Mouse (Mus musculus): ENCODE results near the gene Srl. TPM values are rescaled to one million over a fixed set of nuclear protein-coding genes. Genes with fewer than 3 reads are reported as not detected.

Srl gene
- polyA plus RNA-seq, 1 experiment from 2014 or later: 8.8 TPM

DNA sequence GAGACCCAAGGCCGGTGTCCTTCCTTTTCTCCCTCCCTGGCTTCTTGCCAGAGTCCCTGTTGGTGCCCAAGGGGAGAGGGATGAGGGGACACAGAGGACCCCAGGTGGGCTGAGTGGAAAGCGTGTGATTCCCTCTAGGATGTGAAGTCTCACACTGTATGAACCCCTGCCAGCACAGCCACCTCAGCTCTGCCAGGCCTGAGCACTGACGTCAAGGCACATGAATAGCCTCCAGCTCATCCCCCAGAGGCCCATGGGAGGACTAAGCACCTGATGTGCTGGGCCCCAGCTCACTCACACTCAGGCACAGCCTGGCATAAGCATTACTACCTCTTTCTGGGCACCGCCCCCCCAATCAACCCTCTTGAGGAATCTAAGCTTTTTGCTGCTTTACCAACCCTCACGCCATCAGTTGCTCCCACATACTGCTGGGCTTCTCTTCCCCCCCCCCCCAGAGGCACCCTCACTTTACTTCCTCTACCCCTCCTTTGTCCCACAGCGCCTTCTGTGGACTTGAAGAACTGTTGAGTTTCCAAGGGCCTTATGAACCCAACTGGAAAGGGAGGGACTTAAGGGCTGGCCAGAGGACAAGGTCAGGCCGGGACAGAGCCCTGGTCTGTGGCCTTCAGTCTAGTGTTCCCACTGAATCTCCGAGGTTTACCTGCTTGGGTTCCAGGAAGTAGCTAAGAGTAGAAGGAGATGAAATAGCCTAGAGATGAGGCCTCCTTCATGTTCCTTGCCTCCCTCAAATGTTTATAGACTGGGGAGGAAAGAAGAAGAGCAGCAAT, 40.8 kb downstream of the Srl start:
- Histone ChIP-seq H3K9me3 (ENCODE audit: control insufficient read depth, low read length) (no peaks in the 10 kb centered on the region), H3K27ac (ENCODE audit: low read depth, low read length) (no peak overlapping the region), H3K4me3 (ENCODE audit: low read depth, low read length) (no peak overlapping the region), H3K4me1 (replicated peaks; ENCODE audit: control insufficient read depth, insufficient read depth, low read length) (no peaks in the 10 kb centered on the region), H3K36me3 (ENCODE audit: control insufficient read depth, insufficient read depth, low read length) (no peaks in the 10 kb centered on the region), H3K27me3 (replicated peaks; ENCODE audit: control insufficient read depth, insufficient read depth, low read length) (no peaks in the 10 kb centered on the region), H3K4me2 (no peak overlapping the region), H3K9ac (ENCODE audit: low read depth, low read length) (no peak overlapping the region)
- DNase-seq (ENCODE audit: low spot score) (no peak), ATAC-seq (replicated peaks; ENCODE audit: low FRiP score) (no peak)
- WGBS: 82% methylated on average over 8 of the region's 8 CpGs

DNA sequence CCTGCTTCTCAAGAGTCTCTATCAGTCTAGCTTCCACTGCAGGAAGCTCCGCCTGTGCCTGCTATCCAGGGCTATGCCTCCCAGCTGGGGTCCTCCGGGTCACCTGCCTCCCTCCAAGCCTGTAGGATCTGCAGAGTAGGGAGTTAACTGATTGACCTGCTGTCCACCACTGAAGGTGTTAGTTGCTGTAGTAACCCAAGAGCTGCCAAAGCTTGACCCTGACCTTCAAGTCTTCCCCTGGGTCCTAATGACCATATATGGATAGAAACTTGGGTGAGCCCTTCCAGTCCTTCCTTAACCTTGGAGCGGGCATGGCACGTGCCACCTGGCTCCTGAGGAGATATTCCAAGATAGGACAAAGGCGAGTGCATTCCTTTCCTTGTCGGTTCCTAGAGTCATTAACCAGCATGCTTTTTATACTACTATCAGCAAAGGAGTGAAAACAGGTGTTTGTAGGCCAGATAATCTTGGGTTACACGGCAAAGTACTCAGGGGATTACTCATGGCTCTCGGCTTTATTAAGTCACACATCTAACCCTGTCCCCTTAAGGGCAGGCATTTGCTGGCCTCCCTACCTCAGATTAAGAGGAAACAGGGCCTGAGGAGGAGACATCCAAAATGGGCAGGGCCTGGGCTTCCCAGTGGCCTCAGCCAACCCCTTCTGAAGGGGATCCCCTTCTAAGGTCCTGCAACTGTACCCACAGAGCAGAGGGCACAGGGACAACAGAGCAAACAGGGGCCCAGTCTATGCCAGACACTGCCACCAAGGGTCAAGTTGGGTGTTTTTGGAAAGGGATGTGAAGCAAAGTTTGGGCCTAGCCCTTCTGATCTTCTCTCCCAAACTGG, 43.6 kb downstream of the Srl start:
- WGBS: 60% methylated on average over 8 of the region's 8 CpGs
- no peak overlapping the region for H3K27ac ChIP-seq (ENCODE audit: low read depth, low read length)
- ATAC-seq (replicated peaks; ENCODE audit: low FRiP score): no peak

DNA sequence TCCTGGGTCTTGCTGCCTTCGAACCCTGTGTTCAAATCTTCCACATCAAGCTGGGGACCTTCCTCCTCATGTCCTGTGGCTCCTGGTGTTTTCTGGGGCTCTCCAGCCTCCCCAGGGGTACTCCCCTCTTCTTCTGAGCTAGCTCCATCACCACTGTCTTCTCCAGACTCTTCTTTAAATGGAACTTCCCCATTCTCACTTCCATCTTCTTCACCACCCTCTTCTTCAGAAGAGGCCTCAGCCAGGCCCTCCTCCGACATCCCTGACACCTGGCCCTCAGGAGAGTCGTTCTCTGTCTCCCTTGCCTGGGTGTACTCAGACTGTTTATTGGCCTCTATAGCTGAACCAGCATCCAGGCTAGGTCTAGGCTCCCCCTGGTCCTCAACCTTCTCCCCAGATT, 45.1 kb downstream of the Srl start:
- no peak overlapping the region for H3K9ac ChIP-seq (ENCODE audit: low read depth, low read length)
- ATAC-seq (replicated peaks; ENCODE audit: low FRiP score) (no peak), DNase-seq (ENCODE audit: low spot score) (no peak)
- no peaks in the 10 kb centered on the region for H3K27me3 ChIP-seq (replicated peaks; ENCODE audit: control insufficient read depth, insufficient read depth, low read length)
- H3K36me3 ChIP-seq (ENCODE audit: control insufficient read depth, insufficient read depth, low read length): no peaks in the 10 kb centered on the region
- H3K4me3 ChIP-seq (ENCODE audit: low read depth, low read length): no peak overlapping the region
- WGBS: 76% methylated on average over 3 of the region's 3 CpGs
- no peaks in the 10 kb centered on the region for H3K4me1 ChIP-seq (replicated peaks; ENCODE audit: control insufficient read depth, insufficient read depth, low read length)
- no peaks in the 10 kb centered on the region for H3K9me3 ChIP-seq (ENCODE audit: control insufficient read depth, low read length)
- no peak overlapping the region for H3K27ac ChIP-seq (ENCODE audit: low read depth, low read length)
- H3K4me2 ChIP-seq: no peak overlapping the region

More for the DNA sequence above, 43.6 kb downstream of the Srl start:
- Histone ChIP-seq H3K27me3 (replicated peaks; ENCODE audit: control insufficient read depth, insufficient read depth, low read length) (no peaks in the 10 kb centered on the region), H3K36me3 (ENCODE audit: control insufficient read depth, insufficient read depth, low read length) (no peaks in the 10 kb centered on the region), H3K9me3 (ENCODE audit: control insufficient read depth, low read length) (no peaks in the 10 kb centered on the region), H3K4me2 (no peak overlapping the region), H3K9ac (ENCODE audit: low read depth, low read length) (no peak overlapping the region), H3K4me3 (ENCODE audit: low read depth, low read length) (no peak overlapping the region), H3K4me1 (replicated peaks; ENCODE audit: control insufficient read depth, insufficient read depth, low read length) (no peaks in the 10 kb centered on the region)
- DNase-seq (ENCODE audit: low spot score): no peak

DNA sequence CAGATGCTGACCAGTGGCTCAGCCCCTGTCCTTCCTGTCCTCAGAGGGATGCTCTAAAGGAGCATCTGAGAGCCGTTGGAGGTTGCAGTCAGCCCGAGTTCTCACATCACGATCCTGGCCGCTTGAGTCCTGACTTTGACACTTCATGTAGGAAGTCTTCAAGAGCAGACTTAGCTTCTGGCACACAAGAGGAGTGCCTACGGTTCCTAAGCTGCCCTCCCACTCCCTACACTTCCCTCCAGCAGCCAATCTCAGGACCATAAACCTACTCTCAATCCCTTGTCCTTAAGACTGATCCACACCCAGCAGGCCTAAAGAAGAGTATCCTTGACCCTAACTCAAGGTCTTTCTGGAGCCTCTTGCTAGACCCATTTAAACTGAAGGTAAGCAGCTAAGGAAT, 45.8 kb downstream of the Srl start:
- no peak overlapping the region for H3K9ac ChIP-seq (ENCODE audit: low read depth, low read length)
- H3K4me1 ChIP-seq (replicated peaks; ENCODE audit: control insufficient read depth, insufficient read depth, low read length): no peaks in the 10 kb centered on the region
- no peak overlapping the region for H3K27ac ChIP-seq (ENCODE audit: low read depth, low read length)
- DNase-seq (ENCODE audit: low spot score) (no peak), ATAC-seq (replicated peaks; ENCODE audit: low FRiP score) (no peak)
- no peaks in the 10 kb centered on the region for H3K27me3 ChIP-seq (replicated peaks; ENCODE audit: control insufficient read depth, insufficient read depth, low read length)
- 78% methylated on average over 5 of the region's 5 CpGs for WGBS
- no peaks in the 10 kb centered on the region for H3K36me3 ChIP-seq (ENCODE audit: control insufficient read depth, insufficient read depth, low read length)
- H3K9me3 ChIP-seq (ENCODE audit: control insufficient read depth, low read length): no peaks in the 10 kb centered on the region
- no peak overlapping the region for H3K4me3 ChIP-seq (ENCODE audit: low read depth, low read length)
- H3K4me2 ChIP-seq: no peak overlapping the region

DNA sequence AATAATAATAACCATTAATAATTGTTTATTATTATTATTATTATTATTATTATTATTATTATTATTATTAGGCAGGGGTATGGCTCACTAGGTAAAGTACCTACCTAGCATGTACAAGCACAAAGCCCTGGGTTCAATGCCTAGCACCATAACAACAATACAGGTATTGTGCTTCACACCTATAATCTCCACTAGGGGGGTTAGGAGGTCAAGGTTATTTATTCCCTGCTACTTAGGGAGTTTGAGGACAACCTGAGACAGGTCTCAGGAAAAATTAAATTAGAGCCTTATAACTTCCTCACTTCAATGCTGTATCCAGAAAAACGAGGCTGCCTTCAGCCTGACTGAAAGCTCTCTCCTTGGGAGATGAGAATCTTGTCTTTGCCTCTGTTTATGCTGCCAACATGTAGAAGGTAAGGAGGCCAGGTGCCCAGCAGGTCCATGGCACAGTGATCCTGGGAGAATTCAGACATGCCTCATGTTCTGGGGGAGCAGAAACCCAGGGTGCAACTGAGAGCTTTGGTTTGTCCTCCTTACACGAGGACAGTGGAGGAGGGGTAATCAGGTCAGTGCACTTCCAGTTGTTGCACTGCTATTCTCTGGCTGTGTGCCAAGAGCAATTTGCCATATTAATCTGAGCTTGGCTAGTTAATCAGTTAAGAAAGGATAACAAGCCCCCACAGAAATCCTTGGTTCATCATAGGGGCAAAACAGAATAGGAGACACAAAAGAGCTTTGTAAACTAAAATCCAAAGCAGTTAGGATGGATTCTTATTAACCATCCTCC, 48.6 kb downstream of the Srl start:
- no peak for DNase-seq (ENCODE audit: low spot score)
- Histone ChIP-seq H3K9me3 (ENCODE audit: control insufficient read depth, low read length) (no peaks in the 10 kb centered on the region), H3K9ac (ENCODE audit: low read depth, low read length) (no peak overlapping the region), H3K27me3 (replicated peaks; ENCODE audit: control insufficient read depth, insufficient read depth, low read length) (no peaks in the 10 kb centered on the region), H3K4me1 (replicated peaks; ENCODE audit: control insufficient read depth, insufficient read depth, low read length) (no peaks in the 10 kb centered on the region), H3K4me2 (no peak overlapping the region), H3K36me3 (ENCODE audit: control insufficient read depth, insufficient read depth, low read length) (no peaks in the 10 kb centered on the region), H3K27ac (ENCODE audit: low read depth, low read length) (no peak overlapping the region), H3K4me3 (ENCODE audit: low read depth, low read length) (no peak overlapping the region)
- no peak for ATAC-seq (replicated peaks; ENCODE audit: low FRiP score)
- WGBS: 50% methylated on average over 2 of the region's 2 CpGs

DNA sequence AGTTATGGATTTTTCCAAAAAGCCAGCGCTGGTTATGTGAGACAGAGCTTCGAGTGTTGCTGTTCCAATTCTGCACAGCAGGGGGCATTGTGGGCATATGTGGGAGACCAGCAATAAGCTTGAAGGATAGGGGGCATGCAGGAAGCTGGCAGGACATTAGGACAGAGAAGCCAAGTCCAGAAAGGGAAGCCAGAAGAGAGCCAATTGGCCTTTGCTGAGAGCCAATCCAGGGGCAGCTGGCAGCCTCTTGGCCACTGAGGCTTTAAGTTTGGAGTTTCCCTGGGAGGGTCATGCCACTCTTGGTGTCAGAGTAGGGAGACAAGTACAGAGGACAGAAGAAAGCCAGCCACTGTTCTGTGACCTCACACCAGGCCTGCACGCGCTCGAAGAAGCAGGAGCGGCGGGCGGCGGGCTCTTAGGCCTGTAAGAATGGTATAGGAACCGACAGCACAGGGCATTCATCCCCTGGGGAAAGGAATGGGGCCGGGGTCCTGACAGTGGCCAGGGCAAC, 52.4 kb downstream of the Srl start:
- no peak overlapping the region for H3K27ac ChIP-seq (ENCODE audit: low read depth, low read length)
- no peak overlapping the region for H3K9ac ChIP-seq (ENCODE audit: low read depth, low read length)
- H3K4me2 ChIP-seq: no peak overlapping the region

DNA sequence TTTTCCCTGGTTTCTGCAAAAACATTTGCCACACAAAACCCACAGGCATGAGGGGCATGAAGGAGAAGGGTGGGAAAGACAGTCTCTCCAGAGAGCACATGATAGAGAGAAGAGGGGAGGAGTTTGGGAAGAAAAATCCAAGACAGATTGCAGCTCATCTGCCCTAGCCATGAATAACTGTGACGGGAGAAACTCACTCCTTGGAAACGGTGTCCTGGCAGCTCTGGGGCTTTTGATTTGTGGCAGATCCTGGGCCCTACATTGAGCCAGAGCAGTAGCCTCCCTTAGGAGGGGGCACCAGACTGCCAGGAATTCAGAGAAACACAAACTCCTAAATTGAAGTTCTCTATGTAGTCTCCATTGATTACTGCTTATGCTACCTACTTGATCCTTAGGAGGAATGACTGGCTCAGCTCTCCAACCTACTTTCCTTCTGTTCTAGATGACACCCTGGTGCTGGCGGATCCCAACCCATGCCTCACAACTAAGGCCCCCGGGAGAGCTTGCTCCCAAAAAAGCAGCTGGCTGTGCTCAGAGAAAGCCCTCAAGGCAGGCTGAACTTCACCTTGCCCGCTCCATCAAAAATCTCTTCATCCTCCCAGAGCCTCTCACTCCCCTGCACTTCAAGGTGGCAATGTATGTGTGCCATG, 60.9 kb downstream of the Srl start:
- DNase-seq (ENCODE audit: low spot score) (no peak), ATAC-seq (replicated peaks; ENCODE audit: low FRiP score) (no peak)
- H3K36me3 ChIP-seq (ENCODE audit: control insufficient read depth, insufficient read depth, low read length): no peaks in the 10 kb centered on the region
- H3K4me3 ChIP-seq (ENCODE audit: low read depth, low read length): no peak overlapping the region
- H3K27ac ChIP-seq (ENCODE audit: low read depth, low read length): no peak overlapping the region
- no peak overlapping the region for H3K9ac ChIP-seq (ENCODE audit: low read depth, low read length)
- no peaks in the 10 kb centered on the region for H3K27me3 ChIP-seq (replicated peaks; ENCODE audit: control insufficient read depth, insufficient read depth, low read length)
- no peak overlapping the region for H3K4me2 ChIP-seq
- WGBS: 78% methylated on average over 5 of the region's 5 CpGs
- H3K9me3 ChIP-seq (ENCODE audit: control insufficient read depth, low read length): no peaks in the 10 kb centered on the region
- no peaks in the 10 kb centered on the region; the same call in 1 of the 2 replicates for H3K4me1 ChIP-seq (replicated peaks; ENCODE audit: control insufficient read depth, insufficient read depth, low read length)

More for the DNA sequence above, 52.4 kb downstream of the Srl start:
- peak; percentile 70 for DNase-seq (ENCODE audit: low spot score)
- Histone ChIP-seq H3K9me3 (ENCODE audit: control insufficient read depth, low read length) (no peaks in the 10 kb centered on the region), H3K4me1 (replicated peaks; ENCODE audit: control insufficient read depth, insufficient read depth, low read length) (no peaks in the 10 kb centered on the region), H3K36me3 (ENCODE audit: control insufficient read depth, insufficient read depth, low read length) (no peaks in the 10 kb centered on the region), H3K4me3 (ENCODE audit: low read depth, low read length) (no peak overlapping the region), H3K27me3 (replicated peaks; ENCODE audit: control insufficient read depth, insufficient read depth, low read length) (no peaks in the 10 kb centered on the region)
- peak; percentile 36; the same call in 1 of the 2 replicates for ATAC-seq (replicated peaks; ENCODE audit: low FRiP score)
- 75% methylated on average over 11 of the region's 11 CpGs for WGBS

All from liver, embryonic 11.5 days (tissue).